Mouse (Mus musculus) adrenal gland, postnatal 10 days (tissue): ENCODE measurements around the gene Ripk4. TPM values are rescaled to one million over a fixed set of nuclear protein-coding genes. Genes with fewer than 3 reads are reported as not detected.

Experiments
- DNase-seq: peaks from one replicate; pipeline ENCODE4 v3.0.0; 2021; ENCODE audit warnings: mixed read lengths
- total RNA-seq, 2 experiments: library from RNA; stranded (reverse); gene quantifications; 2 replicates each; pipeline ENCODE4 v1.2.3; 2021

Ripk4 gene
- total RNA-seq, 2 experiments from 2014 or later = 0.27 to 0.63 TPM

DNA sequence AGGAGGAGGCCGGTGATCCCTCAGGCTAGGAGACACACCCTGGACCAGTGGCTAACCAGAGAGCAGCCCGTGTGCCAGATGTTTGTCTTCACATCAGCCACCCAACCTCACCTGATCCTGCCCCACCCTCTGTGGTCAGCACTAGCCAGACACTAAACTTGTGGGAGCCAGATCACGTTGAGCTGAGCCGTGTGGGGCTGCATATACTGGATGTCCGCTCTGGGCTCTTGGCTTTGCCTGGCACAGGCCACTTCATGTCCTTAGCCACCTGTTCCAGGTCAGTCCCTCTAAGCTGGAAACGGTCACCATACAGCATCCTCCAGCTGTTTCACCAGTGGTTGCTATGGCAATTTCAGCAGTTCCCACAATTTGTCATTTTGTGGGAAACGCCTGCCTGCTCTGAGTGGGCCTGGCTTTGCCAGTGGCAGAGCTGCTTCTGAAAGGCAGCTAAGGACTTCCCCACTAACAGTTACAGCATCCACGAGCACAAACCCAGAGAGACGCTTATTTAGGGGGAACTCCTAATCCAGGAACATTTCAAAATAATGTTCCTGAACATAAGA is 28.7 kb downstream of the Ripk4 start:
- no peak for DNase-seq

DNA sequence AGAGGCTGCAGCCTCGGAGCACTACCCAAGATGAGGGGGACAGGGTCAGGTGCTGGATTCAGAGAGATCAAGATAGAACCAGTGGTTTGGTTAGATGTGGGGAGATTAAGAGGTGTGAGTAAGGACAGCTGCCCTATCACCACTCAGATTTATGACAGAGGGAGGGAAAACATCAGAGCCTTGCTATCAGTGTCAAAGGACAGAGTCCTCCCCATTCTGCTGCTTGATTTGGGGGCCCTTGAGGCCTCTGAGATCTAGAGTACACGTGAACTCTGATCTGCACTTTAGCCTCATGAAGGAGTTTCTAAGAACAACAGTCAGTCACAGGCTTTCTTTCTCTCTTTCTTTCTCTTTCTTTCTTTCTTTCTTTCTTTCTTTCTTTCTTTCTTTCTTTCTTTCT is 30.0 kb downstream of the Ripk4 start:
- no peak for DNase-seq

DNA sequence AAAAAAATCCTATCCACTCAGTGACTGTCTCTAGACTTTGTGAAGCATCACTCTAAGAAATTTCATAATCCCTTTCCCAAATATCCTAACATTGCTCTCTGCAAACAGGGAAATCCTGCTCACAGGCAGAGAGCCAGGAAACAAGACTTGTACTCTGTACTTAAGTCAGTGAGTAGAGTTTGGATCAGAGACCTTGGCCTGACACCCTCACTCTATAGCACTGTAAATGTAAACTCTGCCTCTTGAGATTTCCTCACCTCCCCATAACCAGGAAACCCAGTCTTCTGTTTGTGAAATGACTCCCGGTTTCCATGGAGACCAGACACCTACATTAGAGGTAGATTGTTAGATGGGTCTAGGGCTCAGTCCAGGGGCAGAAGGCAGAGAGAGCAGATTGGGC is 33.3 kb downstream of the Ripk4 start:
- DNase-seq = no peak

DNA sequence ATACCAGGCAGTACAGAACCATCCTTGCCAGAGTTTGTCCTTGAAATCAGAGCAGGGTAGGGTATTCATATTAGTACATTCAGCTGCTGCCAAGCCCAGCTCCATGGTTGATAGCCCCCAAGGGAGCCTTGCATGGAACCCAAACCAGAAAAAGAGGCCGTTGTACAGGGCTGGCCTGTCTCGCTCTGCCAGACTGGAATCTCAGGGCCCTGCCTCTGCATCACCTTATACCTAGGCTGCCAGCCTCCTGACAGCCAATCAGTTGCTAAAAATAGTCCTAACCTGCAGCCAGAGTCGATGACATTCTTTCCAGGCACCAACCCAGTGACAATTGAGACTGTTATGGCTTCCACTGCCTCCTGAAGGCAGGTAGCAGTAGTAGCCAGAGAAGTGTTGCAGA is 37.2 kb downstream of the Ripk4 start:
- peak; percentile 18 for DNase-seq

DNA sequence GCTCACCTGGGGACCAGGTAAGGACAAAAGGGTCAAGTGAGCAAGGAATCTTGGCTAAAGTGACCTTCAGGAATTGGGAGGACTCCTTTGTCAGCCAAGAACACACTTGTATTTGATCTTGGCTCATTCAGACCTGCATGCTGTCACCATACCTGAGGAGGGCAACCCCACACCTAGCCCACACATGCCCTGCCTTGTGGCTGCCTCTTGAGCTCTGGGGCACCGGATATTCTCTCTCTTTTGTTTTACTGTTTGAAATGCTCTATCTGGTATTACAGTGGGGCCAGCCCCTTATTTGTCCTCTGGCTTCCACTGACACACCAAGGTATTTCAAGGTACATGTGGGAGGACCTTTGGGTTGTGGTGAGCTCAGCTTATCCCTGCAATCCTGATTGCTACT is 43.5 kb downstream of the Ripk4 start:
- no peak for DNase-seq

DNA sequence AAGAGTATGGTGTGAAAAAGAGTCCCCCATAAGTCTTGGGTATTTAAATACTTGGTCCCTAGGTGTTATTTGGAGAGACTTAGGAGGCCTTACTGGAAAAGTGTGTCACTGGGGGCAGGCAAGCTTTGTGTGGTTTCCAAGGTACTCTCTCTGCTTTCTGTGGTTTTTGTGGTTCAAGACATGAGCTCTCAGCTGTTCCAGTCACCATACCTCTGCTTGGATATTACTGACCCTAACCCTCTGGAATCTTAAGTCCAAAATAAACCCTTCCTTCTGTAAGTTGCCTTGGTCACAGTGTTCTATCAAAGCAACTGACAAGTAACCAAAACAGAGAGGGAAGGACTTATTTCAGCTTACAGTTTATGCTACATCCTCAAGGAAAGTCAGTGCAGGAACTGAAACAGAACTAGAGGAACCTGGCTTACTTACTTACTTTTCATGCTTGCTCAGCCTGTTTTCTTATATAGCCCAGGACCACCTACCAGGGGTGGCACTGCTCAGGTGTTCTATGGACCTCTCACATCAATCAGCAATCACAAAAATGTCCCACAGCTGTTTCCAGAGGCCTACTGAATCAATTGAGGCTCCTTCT is 44.1 kb downstream of the Ripk4 start:
- DNase-seq = no peak

DNA sequence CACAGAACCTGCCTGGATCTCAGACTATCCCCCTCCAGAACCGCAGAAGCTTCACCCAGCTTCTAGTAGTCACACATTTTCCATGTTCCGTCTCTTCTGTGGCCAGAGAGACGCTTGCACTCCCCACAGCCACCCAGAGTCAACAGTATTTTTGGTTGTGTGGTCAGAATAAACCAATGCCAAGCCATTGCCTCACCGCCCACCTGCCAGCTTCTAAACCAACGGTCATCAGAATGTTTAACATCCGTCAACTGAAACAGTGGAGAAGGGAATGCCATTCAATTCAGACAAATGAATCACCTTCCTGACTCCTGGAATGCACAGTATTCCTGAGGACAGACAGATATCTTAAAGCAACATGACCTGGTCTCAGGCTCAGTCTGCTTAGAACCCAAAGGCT is 47.0 kb downstream of the Ripk4 start:
- no peak for DNase-seq

DNA sequence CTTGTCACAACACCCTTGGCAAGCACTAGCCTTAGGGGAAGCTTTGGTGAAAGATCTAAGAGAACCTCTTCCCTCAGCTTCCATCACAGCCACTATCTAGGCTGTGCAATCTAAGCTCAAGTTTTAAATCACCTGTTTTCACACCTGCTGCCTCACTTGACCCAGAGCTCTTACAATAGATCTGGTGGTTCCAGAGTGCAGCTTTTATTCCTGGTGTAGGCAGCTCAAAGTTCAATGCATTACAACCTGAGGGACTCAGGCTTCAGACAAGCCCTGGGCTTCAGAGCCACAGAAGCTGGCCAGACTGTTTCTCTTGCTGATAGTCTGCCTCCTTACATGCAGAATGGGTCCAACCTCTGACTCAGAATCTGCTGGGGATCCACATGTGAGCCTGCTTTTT is 51.5 kb downstream of the Ripk4 start:
- DNase-seq = no peak

DNA sequence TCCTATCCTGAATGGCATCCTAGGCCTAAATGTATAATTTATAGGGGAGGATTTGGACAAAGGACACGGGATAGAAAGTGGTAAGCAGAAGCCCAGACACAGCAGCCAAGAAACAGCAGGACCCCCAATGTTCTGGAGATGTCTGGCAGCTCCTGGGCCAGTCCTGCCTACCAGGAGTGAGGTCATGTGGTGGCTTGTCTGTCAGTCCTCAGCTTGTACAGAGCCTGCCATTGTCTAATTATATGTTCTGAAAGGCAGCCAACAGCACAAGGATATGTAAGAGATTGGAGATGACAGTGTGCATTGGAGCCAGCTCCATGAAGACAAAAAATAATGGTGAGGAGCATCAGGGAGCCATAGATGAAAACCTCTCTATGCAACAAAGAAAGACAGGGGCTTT is 61.7 kb downstream of the Ripk4 start:
- DNase-seq = no peak

DNA sequence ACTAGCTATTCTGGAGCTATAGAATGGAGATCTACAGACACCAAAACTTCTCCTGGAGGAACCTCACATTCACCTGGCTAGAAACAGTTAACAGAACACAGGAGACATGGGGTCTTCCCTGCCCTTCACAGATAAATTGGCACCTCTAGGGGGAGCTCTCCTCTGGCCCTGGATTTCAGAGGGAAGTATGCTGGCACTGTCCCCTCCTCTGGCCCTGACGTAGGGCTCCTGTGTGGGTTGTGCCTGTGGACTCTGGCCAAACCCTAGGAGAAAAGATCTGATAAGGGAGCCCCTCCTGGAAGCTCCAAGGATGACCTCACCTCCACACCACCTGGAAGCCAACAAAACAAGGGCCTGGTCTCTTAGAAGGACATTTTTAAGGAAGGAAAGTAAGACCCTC is 65.8 kb downstream of the Ripk4 start:
- DNase-seq = peak; percentile 20

DNA sequence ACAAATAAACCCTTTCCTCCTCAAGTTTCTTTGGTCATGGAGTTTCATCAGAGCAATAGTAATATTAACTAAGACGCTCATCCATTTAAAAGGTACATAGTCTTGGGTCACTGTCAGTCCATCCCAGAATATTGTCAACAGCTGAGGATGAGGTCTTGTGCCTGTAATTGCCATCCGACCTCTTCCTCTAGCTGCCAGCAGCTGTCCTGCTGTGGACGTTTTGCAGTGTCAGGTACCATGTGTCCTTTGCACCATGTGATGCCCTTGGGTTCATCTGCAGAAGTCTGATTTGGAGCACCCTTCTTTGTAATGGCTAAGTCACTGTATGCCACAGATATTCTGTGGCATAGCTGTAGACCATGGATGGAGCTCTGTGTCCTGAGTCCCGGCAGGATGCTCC is 67.9 kb downstream of the Ripk4 start:
- DNase-seq = no peak

Other genes starting within 250 kb of the Ripk4 start
- gene Fam3b, start 249.0 kb downstream of the Ripk4 start, total RNA-seq = under 1 TPM in 1 of 2 experiments, not detected in 1; 0.36 TPM
- gene Tmprss2, start 152.6 kb downstream of the Ripk4 start, total RNA-seq = under 1 TPM; 0.12 to 0.90 TPM
- 10 to 100 TPM in 1 of 2 experiments, 1 to 10 TPM in 1; 7.7 to 12.6 TPM for gene Prdm15, start 88.1 kb upstream of the Ripk4 start, total RNA-seq
- 10 to 100 TPM; 35.3 to 39.4 TPM for gene C2cd2, start 198.8 kb upstream of the Ripk4 start, total RNA-seq
- gene Zbtb21, start 198.8 kb upstream of the Ripk4 start, total RNA-seq = 10 to 100 TPM; 25.5 to 29.6 TPM
- 10 to 100 TPM; 27.0 to 29.7 TPM for gene B230307C23Rik, start 233.5 kb upstream of the Ripk4 start, total RNA-seq